Mouse (Mus musculus): ENCODE data around the gene Txk.

DNA sequence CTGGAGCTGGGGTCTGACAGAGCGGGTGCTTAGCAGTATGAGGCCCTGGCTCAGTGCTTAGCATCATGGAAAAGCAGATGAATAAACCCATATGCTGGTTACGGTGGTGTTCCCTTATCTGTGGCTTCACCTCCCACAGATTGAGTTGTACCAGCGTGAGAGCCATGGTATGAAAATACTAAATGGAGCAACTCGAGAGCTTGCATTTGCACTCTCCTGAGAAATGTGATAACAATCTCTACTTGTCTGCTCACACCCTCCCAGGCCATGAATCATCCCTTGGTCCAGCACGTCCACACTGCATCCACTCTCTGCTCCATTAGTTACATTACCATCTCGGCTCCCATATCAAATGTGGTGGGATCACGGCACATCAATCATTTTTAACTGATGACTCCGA, 31.4 kb upstream of the Txk start:
- TF ChIP-seq CTCF (IDR thresholded peaks at IDR 0.05; ENCODE audit: borderline replicate concordance, insufficient read depth, low read depth, low read length) (no peak), POLR2A (IDR thresholded peaks at IDR 0.05; ENCODE audit: borderline replicate concordance, insufficient read depth, low read length) (no peak)

Data from cerebellum, adult 2 months (tissue).